Mouse (Mus musculus) embryonic facial prominence, embryonic 11.5 days (tissue): ENCODE data around the gene Gstm5. TPM values are rescaled to one million over a fixed set of nuclear protein-coding genes. Genes with fewer than 3 reads are reported as not detected.
A peak's percentile ranks its signal among the peaks of the same experiment; 100 is the strongest.
"Not testable (repeated sequence)": the region's sequence is repeated elsewhere in the genome, so short reads cannot be mapped to it uniquely, and the experiment has no call there.

Source experiments
- ATAC-seq: fragments of 200-750 bp; cut with Nextera tagmentation; replicated peaks from 2 replicates; pipeline ENCODE4 v1.8.0; 2017; ENCODE audit warnings: low read depth; ENCODE audit not compliant: insufficient number of reproducible peaks, low FRiP score, low TSS enrichment
- DNase-seq: peaks from one replicate; pipeline ENCODE4 v3.0.0-alpha.2; 2015; ENCODE audit warnings: low spot score
- H3K27ac ChIP-seq: fragments of 300-500 bp; sonication (generic); replicated peaks from 2 replicates; pipeline ENCODE4 v1.5.1; 2014; ENCODE audit warnings: mild to moderate bottlenecking, low read depth, low read length, control low read depth
- H3K27me3 ChIP-seq: fragments of 300-500 bp; sonication (generic); 2 replicates; pipeline ENCODE4 v1.6.1; 2014; ENCODE audit warnings: mild to moderate bottlenecking, low read length, moderate library complexity, mixed read lengths; ENCODE audit not compliant: control insufficient read depth, insufficient read depth
- H3K36me3 ChIP-seq: fragments of 300-500 bp; sonication (generic); replicated peaks from 2 replicates; pipeline ENCODE4 v1.6.1; 2014; ENCODE audit warnings: low read depth, mild to moderate bottlenecking, low read length, moderate library complexity, mixed read lengths; ENCODE audit not compliant: control insufficient read depth, insufficient read depth
- H3K4me1 ChIP-seq: fragments of 300-500 bp; sonication (generic); 2 replicates; pipeline ENCODE4 v1.6.1; 2014; ENCODE audit warnings: low read length, mixed read lengths; ENCODE audit not compliant: control insufficient read depth, insufficient read depth
- H3K4me2 ChIP-seq: fragments of 300-500 bp; sonication (generic); 2 replicates; pipeline ENCODE4 v1.6.1; 2014; ENCODE audit warnings: low read depth, mild to moderate bottlenecking, control low read depth, low read length, moderate library complexity
- H3K4me3 ChIP-seq: fragments of 300-500 bp; sonication (generic); 2 replicates; pipeline ENCODE4 v1.5.1; 2014; ENCODE audit warnings: low read depth, low read length, control low read depth
- H3K9ac ChIP-seq: fragments of 300-500 bp; sonication (generic); replicated peaks from 2 replicates; pipeline ENCODE4 v1.6.1; 2014; ENCODE audit warnings: mild to moderate bottlenecking, control low read depth, low read length
- H3K9me3 ChIP-seq: fragments of 300-500 bp; sonication (generic); replicated peaks from 2 replicates; pipeline ENCODE4 v1.6.1; 2016; ENCODE audit warnings: mild to moderate bottlenecking, low read length, inconsistent platforms, mixed read lengths; ENCODE audit not compliant: control insufficient read depth
- WGBS: fragments of 180-500 bp; shearing (Covaris S2); extraction: QIAGEN DNeasy Blood & Tissue Kit; methylation state at CpG from one replicate; pipeline ENCODE4 v1.1.7; 2014; 5-methylcytosine and 5-hydroxymethylcytosine counted together
- polyA plus RNA-seq: library from polyadenylated mRNA; unstranded; fragments of >200 nt; fragmentation: Nextera tagmentation; extraction: Ambion mirVana; gene quantifications from 2 replicates; pipeline ENCODE4 v1.2.1, GENCODE M21; 2014

Gene Gstm5
- polyA plus RNA-seq, 1 experiment from 2014 or later = 278 TPM

DNA sequence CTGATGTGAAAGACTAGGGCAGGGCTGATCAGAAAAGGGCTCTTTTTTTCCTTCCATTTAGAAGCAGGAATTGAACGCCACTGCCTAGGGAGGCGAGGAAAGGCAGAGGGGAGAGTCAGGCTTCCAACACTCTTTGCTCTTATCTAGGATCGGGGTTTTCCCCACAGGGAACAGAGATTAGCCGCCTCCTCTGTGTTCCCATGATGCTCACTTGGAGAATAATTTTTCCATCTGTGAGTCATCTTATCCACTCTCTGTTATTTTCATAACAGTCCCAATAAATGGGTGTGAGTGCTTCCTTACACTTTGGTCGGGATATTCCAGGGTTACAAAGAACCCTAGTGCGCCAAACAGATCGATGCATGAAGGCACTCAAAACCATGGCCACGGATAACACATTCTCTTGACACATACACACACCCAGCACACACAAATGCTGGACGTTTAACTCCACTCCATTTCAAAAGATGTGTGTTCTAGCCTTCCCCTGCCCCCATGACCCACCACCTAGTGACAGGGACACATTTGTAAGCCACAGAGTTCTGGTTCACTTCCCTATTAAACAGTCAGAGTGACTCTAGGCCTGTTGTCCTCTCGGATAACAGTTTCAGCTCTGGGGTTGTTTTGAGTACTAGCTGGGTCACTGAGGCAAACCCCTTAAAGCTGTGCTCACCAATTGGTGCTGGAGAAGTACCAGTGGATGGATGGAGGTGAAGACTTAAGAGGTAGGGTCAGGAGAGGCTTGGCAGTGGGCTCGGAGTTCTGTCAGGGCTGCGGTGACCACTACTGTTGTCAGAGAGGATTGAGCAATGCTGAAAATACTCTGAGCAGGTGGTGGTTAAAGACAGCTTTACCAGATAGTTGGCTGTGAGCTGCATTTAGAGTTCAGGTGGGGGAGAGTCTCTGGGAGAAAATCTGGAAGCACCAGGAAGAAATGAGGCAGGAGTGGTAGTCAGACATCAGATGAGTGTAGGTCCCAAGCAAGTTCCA is 17.6 kb upstream of the Gstm5 start:
- no peak for DNase-seq
- WGBS = 84% methylated on average over 12 of the region's 12 CpGs
- no peak overlapping the region for H3K4me2 ChIP-seq
- no peak for ATAC-seq
- H3K4me1 ChIP-seq = no peaks in the 10 kb centered on the region; the same call in 1 of the 2 replicates
- no peaks in the 10 kb centered on the region for H3K9me3 ChIP-seq
- no peak overlapping the region for H3K9ac ChIP-seq
- no peak overlapping the region for H3K27ac ChIP-seq
- H3K4me3 ChIP-seq = no peak overlapping the region
- H3K27me3 ChIP-seq = no peaks in the 10 kb centered on the region
- no peaks in the 10 kb centered on the region for H3K36me3 ChIP-seq

DNA sequence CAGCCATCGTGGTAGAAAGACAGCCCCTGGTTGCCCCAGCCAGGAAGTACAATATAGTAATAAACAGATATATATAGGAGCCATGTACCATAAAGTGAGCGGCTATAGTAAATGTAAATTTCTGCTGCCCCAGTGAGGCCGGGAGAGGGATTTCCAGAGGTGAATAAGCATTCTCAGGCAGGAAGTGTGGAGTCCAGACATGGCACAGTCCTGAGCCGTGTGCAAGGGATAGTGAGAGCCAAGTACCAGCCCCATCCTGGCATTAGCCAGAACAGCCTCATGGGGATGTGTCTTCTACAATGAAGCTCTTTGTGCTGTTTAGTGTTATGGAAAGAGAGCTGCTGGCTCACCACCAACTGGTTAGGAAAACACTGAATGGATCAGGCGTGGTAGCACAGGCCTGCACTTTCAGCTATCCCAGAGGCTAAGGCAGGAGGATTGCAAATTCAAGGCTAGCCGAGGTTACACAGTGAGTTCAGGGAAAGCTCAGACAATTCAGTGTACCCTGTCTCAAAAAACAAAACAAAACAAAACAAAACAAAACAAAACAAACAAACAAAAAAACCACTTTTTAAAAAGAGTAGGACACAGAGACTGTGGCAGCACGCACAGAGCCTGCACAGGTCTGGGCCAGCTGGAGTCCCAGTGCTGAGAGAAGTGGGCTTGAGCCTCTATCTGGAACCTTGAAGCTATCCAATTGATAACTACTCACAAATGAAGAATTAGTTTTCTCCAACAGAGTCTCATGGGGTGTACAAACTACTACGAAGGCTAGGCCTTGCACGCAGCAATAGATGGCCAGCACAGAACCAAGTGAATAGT is 7.7 kb upstream of the Gstm5 start:
- ATAC-seq (no peak), DNase-seq (no peak)
- WGBS = 89% methylated on average over 9 of the region's 9 CpGs
- Histone ChIP-seq H3K4me3 (no peak overlapping the region), H3K4me1 (no peaks in the 10 kb centered on the region), H3K27ac (no peak overlapping the region), H3K4me2 (no peak overlapping the region), H3K9ac (no peak overlapping the region), H3K9me3 (no peaks in the 10 kb centered on the region), H3K36me3 (no peaks in the 10 kb centered on the region), H3K27me3 (no peaks in the 10 kb centered on the region)

DNA sequence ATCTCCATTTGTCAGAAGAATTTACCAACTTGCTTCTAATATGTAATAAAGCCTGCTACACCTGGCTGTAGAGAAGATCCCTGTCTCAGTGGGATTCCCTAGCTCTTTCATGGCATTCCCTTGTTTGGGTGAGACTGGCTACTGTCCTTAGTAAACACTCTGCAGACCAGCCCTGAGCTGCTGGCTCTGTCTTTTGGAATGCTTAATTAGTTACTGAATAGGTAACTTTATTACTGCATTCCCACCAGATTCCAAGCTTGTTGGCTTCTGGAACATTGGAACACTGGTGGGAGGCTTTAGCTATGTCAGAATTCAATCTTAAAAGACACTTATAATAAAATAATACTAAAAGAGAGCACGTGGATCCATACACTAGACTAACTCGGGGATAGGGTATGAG is 6.4 kb upstream of the Gstm5 start:
- H3K4me1 ChIP-seq, H3K27ac ChIP-seq, DNase-seq, ATAC-seq, H3K27me3 ChIP-seq, H3K36me3 ChIP-seq, H3K4me3 ChIP-seq, H3K4me2 ChIP-seq, H3K9me3 ChIP-seq, H3K9ac ChIP-seq: not testable (repeated sequence)
- 91% methylated on average over 2 of the region's 2 CpGs for WGBS

DNA sequence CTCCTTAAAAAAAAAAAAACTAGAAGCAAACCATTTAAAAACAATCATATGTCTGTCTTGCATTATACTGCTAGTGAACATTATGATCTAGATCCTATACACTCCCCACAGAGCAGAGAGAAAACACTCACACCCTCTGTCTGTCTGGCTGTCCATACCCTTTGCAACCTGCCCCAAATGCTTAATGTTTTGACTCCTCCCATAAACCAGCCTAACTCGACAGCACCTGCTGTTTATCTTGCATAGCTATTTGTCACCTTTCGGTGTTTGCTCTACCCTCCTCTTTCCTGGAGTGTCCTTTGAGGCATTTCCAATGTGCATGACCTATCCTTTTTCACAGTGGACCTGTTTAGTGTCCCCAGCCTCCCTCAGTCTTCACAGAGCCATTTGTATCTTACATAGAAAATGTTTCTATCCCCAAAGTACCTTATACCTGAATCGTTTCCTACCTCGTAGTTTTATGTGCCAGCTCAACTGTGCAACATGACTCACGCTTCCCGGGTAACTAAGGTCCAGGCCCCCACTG is 364 bp upstream of the Gstm5 start:
- Histone ChIP-seq H3K4me2 (peak overlapping the region; percentile 81), H3K9ac (peak overlapping the region; percentile 91), H3K27ac (no peak overlapping the region), H3K4me3 (peak overlapping the region; percentile 79), H3K27me3 (no peaks in the 10 kb centered on the region), H3K9me3 (no peaks in the 10 kb centered on the region), H3K4me1 (no peaks in the 10 kb centered on the region), H3K36me3 (peaks cover 2% of the 10 kb centered on the region; the same call in 1 of the 2 replicates)
- ATAC-seq (peak; percentile 39), DNase-seq (no peak)
- 12% methylated on average over 6 of the region's 6 CpGs for WGBS

DNA sequence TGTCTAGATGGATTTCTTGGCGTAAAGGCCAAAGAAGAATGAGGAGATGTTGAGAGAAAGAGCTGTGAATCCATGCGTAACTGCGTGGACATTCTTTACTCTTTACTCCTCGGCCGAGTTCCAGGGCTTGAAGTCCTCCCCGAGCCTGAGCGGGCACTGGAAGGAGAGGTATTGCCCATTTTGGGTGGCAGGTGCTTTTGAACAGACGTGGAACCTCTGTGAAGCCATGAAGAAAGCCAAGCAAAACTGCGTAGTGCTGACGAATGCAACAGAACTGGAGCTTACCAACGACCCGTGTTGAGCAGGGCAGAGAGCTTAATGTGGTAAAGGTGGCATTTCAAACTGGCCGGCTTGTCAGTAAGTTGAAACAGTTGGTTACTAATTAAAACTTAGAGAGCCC is 3.1 kb downstream of the Gstm5 start:
- H3K27me3 ChIP-seq = no peaks in the 10 kb centered on the region
- DNase-seq = no peak
- no peak overlapping the region for H3K27ac ChIP-seq
- WGBS = 92% methylated on average over 13 of the region's 13 CpGs
- H3K9me3 ChIP-seq = no peaks in the 10 kb centered on the region
- ATAC-seq = no peak
- H3K9ac ChIP-seq = no peak overlapping the region
- H3K36me3 ChIP-seq = peaks cover 2% of the 10 kb centered on the region; the same call in 1 of the 2 replicates
- no peak overlapping the region for H3K4me2 ChIP-seq
- no peak overlapping the region for H3K4me3 ChIP-seq
- no peaks in the 10 kb centered on the region for H3K4me1 ChIP-seq

DNA sequence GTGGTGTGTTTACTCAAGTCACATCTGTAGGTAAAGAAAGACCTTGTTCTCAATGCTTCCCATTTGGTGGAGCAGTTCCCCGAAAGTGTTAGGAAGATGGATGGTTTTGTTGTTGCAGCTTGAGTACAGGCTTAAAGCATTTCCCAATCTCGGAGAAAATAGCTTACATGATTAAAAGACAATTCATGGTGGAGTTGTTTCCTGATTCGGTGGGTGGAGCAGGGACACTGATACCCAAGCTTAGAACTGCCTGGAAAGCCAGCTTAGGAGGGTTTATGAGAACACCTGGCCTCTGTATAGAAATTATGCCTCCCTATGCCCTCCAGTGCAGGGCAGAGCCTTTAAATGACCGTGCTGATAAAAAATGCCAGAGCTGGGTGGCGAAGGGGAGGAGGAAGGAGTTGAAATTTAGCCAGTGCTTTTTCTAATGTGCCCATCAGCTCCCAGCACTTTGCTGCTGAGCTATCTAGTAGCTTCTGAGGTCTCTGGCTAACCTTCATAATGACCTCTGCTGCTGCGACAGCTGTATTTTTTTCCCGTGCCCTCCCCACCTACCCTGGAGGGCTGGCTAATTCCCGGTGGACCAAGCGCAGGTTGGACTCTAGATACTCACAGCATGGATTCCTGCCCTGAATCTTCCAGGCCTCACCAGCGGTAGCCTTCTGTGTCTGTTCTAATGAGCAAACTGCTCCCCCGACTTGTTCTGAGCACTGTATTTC is 5.5 kb downstream of the Gstm5 start:
- Histone ChIP-seq H3K27ac (no peak overlapping the region), H3K36me3 (peaks cover 2% of the 10 kb centered on the region; the same call in 1 of the 2 replicates), H3K4me1 (no peaks in the 10 kb centered on the region), H3K9me3 (no peaks in the 10 kb centered on the region), H3K4me3 (no peak overlapping the region), H3K27me3 (no peaks in the 10 kb centered on the region), H3K4me2 (no peak overlapping the region), H3K9ac (no peak overlapping the region)
- DNase-seq = no peak
- WGBS = 71% methylated on average over 11 of the region's 11 CpGs
- no peak for ATAC-seq

DNA sequence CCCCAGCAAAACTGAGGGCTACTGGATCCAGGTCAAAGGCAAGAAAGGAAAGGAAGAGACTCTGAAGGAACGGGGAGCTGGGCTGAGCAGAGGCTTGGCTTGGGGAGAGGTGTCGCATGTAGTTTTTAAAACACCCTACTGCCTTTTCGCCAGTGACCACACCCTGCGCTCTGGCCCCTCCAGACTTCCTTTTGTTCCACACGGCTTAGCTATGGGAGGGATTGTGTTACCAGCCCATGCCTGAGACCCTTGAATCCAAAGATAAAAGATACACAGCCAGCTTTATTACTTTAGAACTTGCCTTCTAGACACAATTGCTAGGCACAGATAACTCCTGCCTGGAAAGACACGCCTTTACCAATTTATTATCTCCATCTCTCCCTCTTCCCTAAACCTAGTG is 10.3 kb downstream of the Gstm5 start:
- H3K4me3 ChIP-seq = no peak overlapping the region
- H3K9me3 ChIP-seq = no peaks in the 10 kb centered on the region
- no peaks in the 10 kb centered on the region for H3K27me3 ChIP-seq
- H3K4me1 ChIP-seq = no peaks in the 10 kb centered on the region
- H3K4me2 ChIP-seq = no peak overlapping the region
- DNase-seq (no peak), ATAC-seq (no peak)
- H3K9ac ChIP-seq = no peak overlapping the region
- 58% methylated on average over 6 of the region's 6 CpGs for WGBS
- H3K27ac ChIP-seq = no peak overlapping the region
- no peaks in the 10 kb centered on the region for H3K36me3 ChIP-seq
